Mouse (Mus musculus) limb, embryonic 13.5 days (tissue): ENCODE measurements around the gene Mylk. TPM values are rescaled to one million over a fixed set of nuclear protein-coding genes. Genes with fewer than 3 reads are reported as not detected.
A peak's percentile ranks its signal among the peaks of the same experiment; 100 is the strongest.

Source experiments
- ATAC-seq: fragments of 200-750 bp; cut with Nextera tagmentation; 2 replicates; pipeline ENCODE4 v1.8.0; 2017; ENCODE audit warnings: low read depth, moderate number of reproducible peaks, moderate TSS enrichment; ENCODE audit not compliant: low FRiP score
- H3K27ac ChIP-seq: fragments of 300-500 bp; sonication (generic); 2 replicates; pipeline ENCODE4 v1.5.1; 2015; ENCODE audit warnings: inconsistent platforms, mild to moderate bottlenecking, moderate library complexity
- H3K27me3 ChIP-seq: fragments of 300-500 bp; sonication (generic); 2 replicates; pipeline ENCODE4 v1.6.1; 2015; ENCODE audit warnings: mild to moderate bottlenecking, inconsistent platforms
- H3K36me3 ChIP-seq: fragments of 300-500 bp; sonication (generic); 2 replicates; pipeline ENCODE4 v1.6.1; 2015; ENCODE audit warnings: inconsistent platforms, mild to moderate bottlenecking, moderate library complexity
- H3K4me1 ChIP-seq: fragments of 300-500 bp; sonication (generic); 2 replicates; pipeline ENCODE4 v1.6.1; 2015; ENCODE audit warnings: inconsistent platforms
- H3K4me2 ChIP-seq: fragments of 300-500 bp; sonication (generic); replicated peaks from 2 replicates; pipeline ENCODE4 v1.6.1; 2015; ENCODE audit warnings: inconsistent platforms, mild to moderate bottlenecking, moderate library complexity
- H3K4me3 ChIP-seq: fragments of 300-500 bp; sonication (generic); 2 replicates; pipeline ENCODE4 v1.5.1; 2015; ENCODE audit warnings: moderate library complexity, mild to moderate bottlenecking, inconsistent platforms
- H3K9ac ChIP-seq: fragments of 300-500 bp; sonication (generic); 2 replicates; pipeline ENCODE4 v1.6.1; 2015; ENCODE audit warnings: mild to moderate bottlenecking, inconsistent platforms
- H3K9me3 ChIP-seq: fragments of 300-500 bp; sonication (generic); 2 replicates; pipeline ENCODE4 v1.6.1; 2016; ENCODE audit warnings: inconsistent platforms
- WGBS: fragments of 180-500 bp; shearing (Covaris S2); methylation state at CpG from one replicate; pipeline ENCODE4 v1.1.7; 2015; 5-methylcytosine and 5-hydroxymethylcytosine counted together
- polyA plus RNA-seq: library from polyadenylated mRNA; unstranded; fragments of >200 nt; fragmentation: Nextera tagmentation; extraction: Ambion mirVana; gene quantifications from 2 replicates; pipeline ENCODE4 v1.2.1, GENCODE M21; 2015

Gene Mylk
- polyA plus RNA-seq, 1 experiment from 2014 or later = 9.3 TPM

DNA sequence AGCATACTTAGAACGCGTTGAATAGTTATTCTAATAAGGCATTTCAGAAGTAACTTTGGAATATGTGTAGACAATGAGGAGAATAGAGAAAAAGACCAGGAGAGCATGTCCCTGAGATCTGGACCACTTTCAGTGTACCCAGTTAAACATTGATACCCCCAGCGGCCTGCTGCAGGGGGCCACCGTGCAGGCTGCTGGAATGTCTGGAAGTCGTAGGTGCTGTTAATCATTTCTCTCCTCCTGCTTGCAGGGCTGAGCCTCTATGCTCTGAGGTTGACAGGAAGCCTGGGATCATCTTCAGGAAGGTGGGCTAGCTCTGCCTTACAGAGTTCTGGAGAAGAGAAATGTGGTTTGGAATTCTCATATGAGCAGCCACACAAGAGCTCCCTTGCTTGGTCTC, 112.6 kb downstream of the Mylk start:
- ATAC-seq = no peak
- no peak overlapping the region for H3K4me3 ChIP-seq
- no peak overlapping the region for H3K4me2 ChIP-seq
- 52% methylated on average over 5 of the region's 5 CpGs for WGBS
- no peaks in the 10 kb centered on the region for H3K36me3 ChIP-seq
- H3K9me3 ChIP-seq = no peaks in the 10 kb centered on the region
- H3K9ac ChIP-seq = no peak overlapping the region
- no peak overlapping the region for H3K27ac ChIP-seq
- peaks cover 24% of the 10 kb centered on the region for H3K4me1 ChIP-seq
- H3K27me3 ChIP-seq = peaks cover 52% of the 10 kb centered on the region

DNA sequence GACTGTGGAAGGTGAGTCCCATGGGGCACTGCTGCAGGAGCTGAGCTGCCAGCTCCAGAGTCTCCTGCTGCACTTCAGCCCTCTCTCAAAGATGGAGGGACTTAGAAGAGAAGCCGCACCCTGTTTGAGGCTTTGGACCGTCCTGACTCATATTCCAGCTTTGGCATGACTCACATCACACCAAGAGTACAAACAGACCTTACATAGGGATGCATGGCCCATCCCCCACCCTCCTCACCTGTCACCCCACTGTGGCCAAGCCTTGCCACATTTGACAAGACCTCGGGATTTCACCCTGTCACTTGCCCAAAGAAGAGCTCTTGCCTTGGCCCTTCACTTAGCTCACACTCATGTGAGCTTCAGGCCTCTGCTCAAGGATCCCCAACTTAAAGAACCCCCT, 115.8 kb downstream of the Mylk start:
- Histone ChIP-seq H3K36me3 (no peaks in the 10 kb centered on the region), H3K4me2 (no peak overlapping the region)
- 82% methylated on average over 3 of the region's 3 CpGs for WGBS

DNA sequence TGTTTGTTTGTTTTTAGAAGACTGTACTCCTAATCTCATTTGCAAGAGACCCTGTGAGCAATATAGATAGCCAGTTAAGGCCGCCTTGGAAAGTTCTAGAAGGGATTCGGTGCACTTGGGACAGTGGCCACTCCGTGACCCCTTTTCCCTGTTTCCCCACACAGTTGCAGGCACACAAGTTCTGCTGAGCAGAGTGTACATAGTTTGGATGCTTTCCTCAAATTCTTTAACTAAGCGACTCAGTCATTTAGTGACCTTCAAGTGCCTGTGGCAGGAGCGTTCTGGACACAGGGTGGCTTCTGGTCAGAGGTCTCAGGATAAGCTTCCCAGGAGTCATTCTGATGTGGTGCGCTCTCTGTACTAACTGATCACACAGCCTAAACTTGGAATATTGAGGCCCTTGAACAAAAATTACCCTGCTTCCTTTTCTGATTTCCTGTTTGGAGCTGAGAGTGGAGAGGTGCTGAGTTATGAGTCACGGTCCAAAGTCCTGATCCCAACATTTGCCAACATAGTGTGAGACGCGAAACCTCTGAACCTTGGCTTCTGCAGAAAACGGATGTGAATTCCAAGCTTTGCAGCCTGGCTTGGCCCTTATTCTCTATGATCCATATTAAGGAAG, 116.8 kb downstream of the Mylk start:
- H3K9me3 ChIP-seq = no peaks in the 10 kb centered on the region
- H3K4me2 ChIP-seq = no peak overlapping the region
- H3K4me1 ChIP-seq = peaks cover 5% of the 10 kb centered on the region; the same call in 1 of the 2 replicates
- H3K4me3 ChIP-seq = no peak overlapping the region
- no peaks in the 10 kb centered on the region for H3K36me3 ChIP-seq
- peaks cover 36% of the 10 kb centered on the region for H3K27me3 ChIP-seq
- 77% methylated on average over 10 of the region's 10 CpGs for WGBS
- H3K9ac ChIP-seq = no peak overlapping the region
- ATAC-seq = no peak
- H3K27ac ChIP-seq = no peak overlapping the region

More for the DNA sequence above, 115.8 kb downstream of the Mylk start:
- H3K4me1 ChIP-seq = peaks cover 16% of the 10 kb centered on the region
- no peak for ATAC-seq
- H3K27ac ChIP-seq = no peak overlapping the region
- H3K9ac ChIP-seq = no peak overlapping the region
- H3K4me3 ChIP-seq = no peak overlapping the region
- H3K27me3 ChIP-seq = peaks cover 40% of the 10 kb centered on the region
- H3K9me3 ChIP-seq = no peaks in the 10 kb centered on the region

DNA sequence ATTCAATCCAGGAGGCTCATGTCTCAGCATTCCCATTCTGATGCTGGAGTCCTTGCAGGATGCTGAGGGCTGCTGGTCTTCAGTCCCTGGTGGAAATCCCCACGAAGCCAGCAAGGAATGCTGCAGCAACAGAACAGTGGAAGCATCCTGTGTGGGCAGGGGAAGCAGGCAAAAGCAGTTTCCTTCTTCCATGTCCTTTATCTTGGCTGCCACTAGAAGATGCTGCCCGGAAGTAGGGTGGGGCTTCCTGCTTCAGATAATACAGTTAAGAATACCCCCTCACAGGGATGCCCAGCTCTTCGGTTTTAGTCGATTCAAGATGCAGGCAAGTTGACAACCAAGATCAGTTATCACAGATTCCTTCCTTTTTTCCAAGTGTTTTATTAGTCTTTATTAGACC, 120.4 kb downstream of the Mylk start:
- H3K4me2 ChIP-seq = no peak overlapping the region
- peaks cover 16% of the 10 kb centered on the region for H3K27me3 ChIP-seq
- no peaks in the 10 kb centered on the region for H3K9me3 ChIP-seq
- no peaks in the 10 kb centered on the region for H3K4me1 ChIP-seq
- no peak for ATAC-seq
- 83% methylated on average over 4 of the region's 4 CpGs for WGBS
- H3K4me3 ChIP-seq = no peak overlapping the region
- H3K36me3 ChIP-seq = no peaks in the 10 kb centered on the region
- no peak overlapping the region for H3K27ac ChIP-seq
- H3K9ac ChIP-seq = no peak overlapping the region

DNA sequence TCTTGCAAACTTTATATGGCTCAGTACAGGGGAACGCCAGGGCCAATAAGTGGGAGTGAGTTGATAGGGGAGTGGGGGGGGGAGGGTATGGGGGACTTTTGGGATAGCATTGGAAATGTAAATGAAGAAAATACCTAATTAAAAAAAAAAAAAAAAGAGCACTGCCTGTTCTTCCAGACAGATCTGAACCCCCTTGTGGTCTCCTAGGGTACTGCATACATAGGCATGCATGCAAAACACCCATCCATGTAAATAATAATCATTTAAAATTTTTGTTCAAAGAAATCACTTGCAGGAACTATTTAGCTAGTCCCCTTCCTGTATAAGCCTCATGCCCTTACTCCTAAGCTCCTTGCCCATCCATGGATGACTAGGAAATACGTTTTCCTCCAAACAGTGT, 122.2 kb downstream of the Mylk start:
- Histone ChIP-seq H3K9ac (no peak overlapping the region), H3K9me3 (no peaks in the 10 kb centered on the region), H3K27me3 (peaks cover 10% of the 10 kb centered on the region; the same call in 1 of the 2 replicates), H3K4me2 (no peak overlapping the region), H3K4me3 (no peak overlapping the region), H3K36me3 (no peaks in the 10 kb centered on the region), H3K4me1 (no peaks in the 10 kb centered on the region), H3K27ac (no peak overlapping the region)
- ATAC-seq = no peak
- 91% methylated on average over 2 of the region's 2 CpGs for WGBS

DNA sequence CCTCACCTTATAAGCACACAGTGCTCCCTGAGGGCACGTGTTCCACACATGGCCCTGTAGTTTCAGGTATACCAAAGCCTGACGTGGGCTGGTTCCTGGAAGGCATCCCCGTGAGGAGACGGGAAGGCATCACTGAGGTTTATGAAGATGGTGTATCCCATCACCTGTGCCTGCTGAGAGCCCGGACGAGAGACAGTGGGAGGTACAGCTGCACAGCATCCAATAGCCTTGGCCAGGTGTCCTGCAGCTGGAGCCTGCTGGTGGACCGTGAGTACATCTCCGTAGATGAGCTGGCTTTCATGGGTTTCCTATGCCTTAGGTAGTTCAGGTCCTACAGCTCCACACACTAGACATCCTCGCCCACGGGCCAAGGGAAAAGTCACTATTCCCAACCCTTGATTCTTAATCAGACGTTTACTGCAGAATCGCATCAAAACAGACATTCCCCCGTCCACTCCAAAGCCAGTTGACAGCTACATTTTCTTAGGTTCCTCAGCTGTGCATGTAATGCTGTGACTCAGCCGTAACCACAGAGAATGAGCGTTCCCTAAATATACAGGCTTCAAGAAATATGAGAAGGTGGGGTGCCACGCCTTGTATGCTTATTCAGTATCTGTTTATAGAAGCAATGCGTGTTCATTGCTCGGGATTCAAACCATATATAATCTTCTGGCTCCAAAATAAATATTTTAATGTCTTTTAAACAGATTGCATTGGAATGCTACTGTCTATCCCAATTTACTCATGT, 135.2 kb downstream of the Mylk start:
- H3K9ac ChIP-seq = no peak overlapping the region
- H3K9me3 ChIP-seq = no peaks in the 10 kb centered on the region; the same call in 1 of the 2 replicates
- H3K4me1 ChIP-seq = no peaks in the 10 kb centered on the region
- WGBS = 78% methylated on average over 18 of the region's 18 CpGs
- ATAC-seq = no peak
- H3K27ac ChIP-seq = no peak overlapping the region
- H3K4me3 ChIP-seq = no peak overlapping the region
- H3K27me3 ChIP-seq = no peaks in the 10 kb centered on the region
- no peaks in the 10 kb centered on the region for H3K36me3 ChIP-seq
- H3K4me2 ChIP-seq = no peak overlapping the region

GRCm38 (mm10) chr16:34880815-34881214, 135.8 kb downstream of the Mylk start:
- Histone ChIP-seq H3K36me3 (no peaks in the 10 kb centered on the region), H3K4me2 (no peak overlapping the region), H3K9ac (no peak overlapping the region), H3K4me1 (no peaks in the 10 kb centered on the region), H3K27ac (no peak overlapping the region), H3K27me3 (no peaks in the 10 kb centered on the region), H3K4me3 (no peak overlapping the region), H3K9me3 (no peaks in the 10 kb centered on the region; the same call in 1 of the 2 replicates)
- no peak for ATAC-seq
- 79% methylated on average over 4 of the region's 4 CpGs for WGBS

DNA sequence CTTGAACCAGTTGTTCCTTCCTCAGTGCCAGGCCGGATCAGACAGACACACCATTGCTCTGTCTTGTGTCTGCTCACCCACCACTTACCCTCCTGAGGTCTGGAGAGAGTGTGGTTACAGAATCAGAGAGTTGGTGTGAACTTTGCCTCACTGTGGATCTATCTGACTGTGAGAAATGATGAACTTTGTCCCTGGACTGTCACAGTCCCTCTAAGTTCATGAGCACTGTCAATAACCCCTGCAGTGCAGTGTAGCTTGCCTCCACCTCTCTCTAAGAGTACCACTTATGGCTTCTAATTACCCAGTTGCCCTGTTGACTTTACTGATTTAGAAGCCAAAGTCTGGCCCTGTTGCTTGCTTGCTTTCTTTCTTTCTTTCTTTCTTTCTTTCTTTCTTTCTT, 142.0 kb downstream of the Mylk start:
- 91% methylated on average over 1 of the region's 1 CpGs for WGBS

GRCm38 (mm10) chr16:34894016-34894415, 149.0 kb downstream of the Mylk start:
- Histone ChIP-seq H3K27me3 (no peaks in the 10 kb centered on the region), H3K4me2 (no peak overlapping the region), H3K4me3 (no peak overlapping the region), H3K9me3 (no peaks in the 10 kb centered on the region), H3K27ac (no peak overlapping the region), H3K36me3 (no peaks in the 10 kb centered on the region), H3K9ac (no peak overlapping the region), H3K4me1 (peaks cover 11% of the 10 kb centered on the region)
- ATAC-seq = no peak
- 91% methylated on average over 3 of the region's 3 CpGs for WGBS

More for the DNA sequence above, 142.0 kb downstream of the Mylk start:
- no peak overlapping the region for H3K4me3 ChIP-seq
- no peak overlapping the region for H3K27ac ChIP-seq
- H3K9me3 ChIP-seq = no peaks in the 10 kb centered on the region; the same call in 1 of the 2 replicates
- no peak for ATAC-seq
- H3K27me3 ChIP-seq = no peaks in the 10 kb centered on the region
- no peaks in the 10 kb centered on the region for H3K36me3 ChIP-seq
- no peaks in the 10 kb centered on the region for H3K4me1 ChIP-seq
- H3K9ac ChIP-seq = no peak overlapping the region
- H3K4me2 ChIP-seq = no peak overlapping the region

DNA sequence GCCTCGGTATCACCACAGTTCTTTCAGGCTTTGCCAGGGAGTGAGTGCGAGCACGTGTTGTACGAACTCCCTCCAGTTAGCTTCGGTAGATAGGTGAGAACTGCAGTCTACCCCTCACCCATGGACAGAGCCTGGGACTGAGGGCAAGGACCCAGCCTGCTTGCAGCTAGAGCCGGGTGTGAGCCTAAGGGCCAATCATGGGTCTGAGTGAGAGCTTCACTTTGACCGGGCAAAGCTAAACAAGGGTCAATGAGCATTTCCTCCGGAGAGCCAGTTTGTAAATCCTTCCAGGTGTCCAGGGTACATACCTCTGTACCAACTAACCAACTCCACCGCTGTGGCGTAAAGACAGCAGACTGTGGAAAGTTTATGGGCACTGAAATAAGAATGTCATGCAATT, 150.9 kb downstream of the Mylk start:
- 66% methylated on average over 10 of the region's 10 CpGs for WGBS

DNA sequence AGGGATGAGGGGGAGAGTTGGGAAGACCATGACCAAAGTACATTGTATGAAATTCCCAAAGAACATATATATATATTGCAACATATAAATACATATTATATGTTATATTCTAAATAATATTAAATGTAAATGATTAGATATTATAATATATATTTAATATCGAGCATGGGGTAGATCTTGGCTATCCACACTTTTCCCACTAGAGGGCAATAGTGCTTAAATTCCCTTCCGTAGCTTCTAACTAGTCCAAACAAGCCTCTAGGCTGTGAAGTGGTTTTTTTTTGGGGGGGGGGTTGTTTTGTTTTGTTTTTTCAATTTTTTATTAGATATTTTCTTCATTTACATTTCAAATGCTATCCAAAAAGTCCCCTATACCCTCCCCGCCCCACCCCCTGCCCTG, 152.0 kb downstream of the Mylk start:
- H3K27me3 ChIP-seq = peaks cover 9% of the 10 kb centered on the region
- H3K4me2 ChIP-seq = no peak overlapping the region
- ATAC-seq = no peak
- H3K27ac ChIP-seq = no peak overlapping the region
- no peak overlapping the region for H3K4me3 ChIP-seq
- 82% methylated on average over 3 of the region's 3 CpGs for WGBS
- H3K4me1 ChIP-seq = peaks cover 33% of the 10 kb centered on the region
- no peaks in the 10 kb centered on the region for H3K9me3 ChIP-seq
- H3K9ac ChIP-seq = no peak overlapping the region
- no peaks in the 10 kb centered on the region for H3K36me3 ChIP-seq

More for the DNA sequence above, 150.9 kb downstream of the Mylk start:
- Histone ChIP-seq H3K27me3 (peaks cover 4% of the 10 kb centered on the region), H3K4me1 (peaks cover 30% of the 10 kb centered on the region), H3K36me3 (no peaks in the 10 kb centered on the region), H3K27ac (no peak overlapping the region), H3K4me2 (no peak overlapping the region), H3K9ac (no peak overlapping the region), H3K4me3 (no peak overlapping the region), H3K9me3 (no peaks in the 10 kb centered on the region)
- ATAC-seq = no peak

DNA sequence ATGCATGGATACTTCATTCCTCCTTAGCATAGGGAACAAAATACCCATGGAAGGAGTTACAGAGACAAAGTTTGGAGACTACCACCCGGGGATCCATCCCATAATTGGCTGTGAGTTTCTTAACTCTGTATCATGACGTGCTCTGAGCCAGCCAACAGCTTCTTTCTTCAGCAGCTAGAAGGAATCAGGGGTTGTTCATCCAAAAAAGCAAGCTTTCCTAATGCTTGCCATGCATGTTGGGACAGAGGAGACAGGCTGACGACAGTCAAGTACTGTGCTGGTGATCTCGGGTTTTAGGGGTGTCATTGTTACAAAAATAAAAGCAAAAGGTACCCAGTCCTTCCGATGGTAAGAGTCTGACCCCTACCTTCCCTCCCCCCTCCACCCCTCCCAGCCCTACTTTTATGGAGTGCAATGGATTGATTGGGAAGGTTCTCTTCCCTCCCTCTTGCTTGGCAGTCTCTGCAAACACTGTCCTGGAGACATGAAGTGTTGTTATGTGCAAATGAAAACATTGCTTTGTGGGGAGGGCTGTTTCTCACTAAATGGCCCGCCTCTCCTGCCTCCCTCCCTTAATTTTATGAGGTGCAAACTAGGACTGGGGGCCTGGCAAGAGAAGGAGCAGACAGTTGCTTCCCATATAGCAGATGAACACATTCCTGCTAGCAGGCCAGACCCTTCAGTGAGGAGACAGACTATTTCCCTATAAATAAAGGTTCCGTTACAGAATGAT, 153.2 kb downstream of the Mylk start:
- Histone ChIP-seq H3K4me3 (no peak overlapping the region), H3K9me3 (no peaks in the 10 kb centered on the region), H3K9ac (0 out of 2 replicates have a peak overlapping the region, but pooled peaks have one; percentile 35), H3K27me3 (peaks cover 11% of the 10 kb centered on the region), H3K36me3 (no peaks in the 10 kb centered on the region), H3K4me2 (no peak overlapping the region), H3K4me1 (peaks cover 39% of the 10 kb centered on the region), H3K27ac (no peak overlapping the region)
- no peak for ATAC-seq
- WGBS = 32% methylated on average over 7 of the region's 7 CpGs
